Mouse (Mus musculus) heart, adult 11 months (tissue): ENCODE measurements at regions not wholly inside any gene's neighbourhood (a gene's known extent, or its start where the extent isn't known, plus 50 kb on each side); places are given as distances from the start of the nearest gene placed in this dataset.

ENCODE experiments used
- DNase-seq: peaks from one replicate; pipeline ENCODE4 v3.0.0; 2022

DNA sequence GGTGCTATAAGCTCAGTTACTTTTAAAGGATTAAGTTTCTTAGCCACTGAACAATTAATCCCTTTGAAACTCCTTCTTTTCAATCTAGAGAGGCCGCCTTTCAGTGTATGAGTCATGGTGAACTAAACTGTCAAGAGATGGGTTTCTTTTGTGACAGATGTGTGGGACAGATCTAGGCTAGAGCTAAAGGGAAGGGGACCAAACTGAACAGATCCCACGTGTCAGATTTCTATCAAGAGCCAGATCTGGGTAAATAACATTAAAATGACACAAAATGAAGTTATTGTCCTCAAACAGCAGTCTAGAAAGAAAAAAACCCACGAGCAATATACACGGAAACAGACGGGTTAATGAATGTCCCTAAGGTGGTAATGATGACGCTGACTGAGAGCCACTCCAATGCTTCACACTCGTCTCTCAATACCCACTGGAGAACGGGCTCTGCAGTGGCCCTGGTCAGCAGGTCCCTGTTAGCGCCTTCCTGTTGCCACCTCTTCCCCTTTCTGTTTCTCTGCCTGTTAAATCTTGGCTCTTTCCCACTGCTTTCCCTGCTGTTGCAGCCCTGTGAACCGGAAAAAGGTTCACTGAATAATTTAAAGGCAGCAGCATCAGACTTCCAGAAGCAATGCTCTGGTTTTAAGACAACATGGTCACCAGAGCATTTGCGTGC is 52.7 kb upstream of the Rab3gap2 start:
- peak; percentile 76 for DNase-seq

DNA sequence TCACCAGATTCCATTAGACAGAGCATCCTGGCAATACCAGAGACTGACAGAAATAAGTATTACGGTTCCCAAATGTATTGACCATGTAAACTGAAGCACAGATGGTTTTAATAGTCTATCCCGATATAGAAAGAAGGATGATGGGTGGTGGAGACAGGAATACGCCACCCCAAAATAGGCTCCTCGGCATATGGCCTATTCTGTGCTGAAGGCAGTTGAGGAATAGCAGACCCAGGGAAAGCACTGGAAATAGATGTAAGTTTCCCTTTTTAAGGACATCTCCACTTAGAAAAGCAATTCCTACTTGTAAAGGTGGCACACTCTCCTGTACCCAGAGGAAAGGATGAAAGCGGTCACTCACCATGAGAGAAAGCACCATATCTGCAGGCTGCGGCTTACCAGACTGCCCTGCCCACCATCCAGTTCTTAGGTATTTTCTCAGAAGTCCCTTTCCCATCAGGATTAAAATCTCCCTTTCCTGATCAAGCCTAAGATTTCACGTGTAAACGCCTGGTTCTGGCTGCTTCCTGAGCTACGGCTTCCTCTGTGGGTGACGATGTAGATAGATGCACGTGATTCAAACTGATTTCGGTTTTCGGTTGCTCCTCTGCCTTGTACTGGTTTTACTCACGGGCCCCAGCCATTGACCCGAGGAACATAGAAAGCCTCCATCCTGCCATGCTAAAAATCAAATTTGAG is 53.3 kb upstream of the Rab3gap2 start:
- DNase-seq: peak; percentile 62

DNA sequence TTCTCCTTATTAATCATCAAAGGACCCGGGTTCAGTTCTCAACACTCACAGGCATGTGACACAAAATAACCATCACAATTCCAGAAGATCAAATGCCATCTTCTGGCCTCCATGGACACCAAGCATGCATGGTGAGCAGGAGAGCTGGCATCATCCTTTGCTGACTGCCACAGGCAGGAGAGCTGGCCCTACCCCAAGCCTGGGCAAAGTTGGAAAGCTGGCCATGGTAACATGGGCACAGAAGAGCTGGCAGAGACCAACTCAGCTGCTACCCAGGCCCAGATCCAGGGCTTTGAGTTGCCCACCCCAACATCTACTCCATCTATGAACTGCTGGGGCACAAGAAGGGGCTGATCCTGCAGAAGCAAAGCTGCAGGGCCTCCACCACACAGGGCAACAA is 59.1 kb upstream of the Rab3gap2 start:
- no peak for DNase-seq

DNA sequence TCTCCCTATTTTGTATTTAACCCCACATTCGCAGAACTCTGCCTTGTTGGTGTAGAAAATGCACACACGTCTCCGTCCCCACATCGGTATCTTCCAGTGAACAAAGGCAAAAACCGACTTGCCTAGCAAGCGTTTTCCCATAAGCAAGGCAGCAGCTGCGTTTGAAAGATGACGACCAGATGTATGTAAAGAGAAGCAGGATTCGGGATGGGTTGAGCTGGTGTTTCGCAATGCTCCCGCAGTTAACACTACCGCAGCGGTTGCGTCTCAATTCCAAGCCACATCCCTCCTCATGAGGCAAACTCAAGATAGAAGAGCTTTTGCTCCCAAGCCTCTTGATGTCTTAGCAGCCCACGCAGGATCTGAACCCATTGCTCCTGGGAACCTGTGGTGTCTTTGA is 59.9 kb upstream of the Rab3gap2 start:
- no peak for DNase-seq

DNA sequence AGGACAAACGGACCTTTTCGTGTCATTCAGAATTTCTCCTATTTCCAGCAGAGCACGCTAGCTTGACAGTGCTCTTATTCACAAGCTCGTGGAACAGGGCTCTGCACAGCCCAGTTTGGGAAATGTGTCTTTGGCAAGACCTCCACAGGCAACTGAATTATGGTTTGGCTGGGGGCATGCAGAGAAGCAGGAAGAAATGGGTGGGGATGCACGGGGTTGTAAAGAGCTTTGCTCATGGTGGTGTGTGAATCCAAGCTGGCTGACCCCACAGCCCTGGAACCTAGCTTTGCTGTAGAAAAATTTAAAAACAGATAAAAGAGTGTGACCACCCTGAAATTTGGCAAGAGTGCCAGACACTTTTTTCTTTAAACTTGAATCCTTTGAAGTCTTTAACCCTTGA is 63.6 kb upstream of the Rab3gap2 start:
- no peak for DNase-seq

DNA sequence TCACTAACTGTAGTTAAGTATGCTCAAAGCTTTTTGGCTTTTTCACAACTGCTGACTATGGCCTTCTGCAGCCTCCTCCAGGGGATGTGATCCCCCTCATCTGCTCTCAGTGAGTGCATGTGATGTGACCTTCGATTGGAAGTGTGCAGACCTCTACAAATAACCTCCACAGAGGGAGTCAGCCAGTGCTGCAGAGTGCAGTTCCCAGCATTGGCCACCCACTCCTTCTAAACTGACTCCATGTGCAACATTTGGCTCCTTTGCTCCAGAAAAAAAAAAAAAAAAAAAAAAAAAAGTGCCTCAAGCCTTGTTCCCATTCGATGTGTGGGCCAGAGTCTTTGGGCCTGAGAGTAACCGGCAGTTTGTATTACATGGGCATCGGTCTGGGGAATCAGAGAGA is 75.7 kb upstream of the Rab3gap2 start:
- no peak for DNase-seq

DNA sequence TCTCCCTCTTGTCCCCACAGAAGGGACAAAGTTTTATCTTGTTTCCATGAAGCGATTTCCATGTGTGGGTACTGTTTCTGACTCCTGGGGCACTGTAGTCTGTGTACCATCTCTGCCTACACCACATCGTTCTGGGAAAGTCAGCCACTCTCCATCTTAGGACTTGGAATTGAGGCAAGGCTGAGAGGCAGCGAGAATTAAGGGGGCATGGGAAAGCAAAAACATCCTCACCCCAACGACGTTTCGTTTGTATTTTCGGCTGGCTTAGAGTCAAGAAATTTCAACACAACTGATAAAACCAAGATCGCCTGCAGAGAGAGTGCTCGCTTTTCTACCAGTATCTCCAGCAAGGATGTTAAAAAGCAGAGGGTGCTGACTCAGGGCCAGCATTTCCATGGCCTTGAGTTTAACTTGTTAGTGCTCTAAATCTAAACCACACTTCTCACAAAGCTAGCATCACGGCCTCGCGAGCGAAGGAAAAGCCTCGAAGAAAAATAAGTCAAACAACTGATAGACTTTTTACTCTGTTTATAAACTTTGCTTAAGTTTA is 78.1 kb upstream of the Rab3gap2 start:
- DNase-seq: peak; percentile 74

DNA sequence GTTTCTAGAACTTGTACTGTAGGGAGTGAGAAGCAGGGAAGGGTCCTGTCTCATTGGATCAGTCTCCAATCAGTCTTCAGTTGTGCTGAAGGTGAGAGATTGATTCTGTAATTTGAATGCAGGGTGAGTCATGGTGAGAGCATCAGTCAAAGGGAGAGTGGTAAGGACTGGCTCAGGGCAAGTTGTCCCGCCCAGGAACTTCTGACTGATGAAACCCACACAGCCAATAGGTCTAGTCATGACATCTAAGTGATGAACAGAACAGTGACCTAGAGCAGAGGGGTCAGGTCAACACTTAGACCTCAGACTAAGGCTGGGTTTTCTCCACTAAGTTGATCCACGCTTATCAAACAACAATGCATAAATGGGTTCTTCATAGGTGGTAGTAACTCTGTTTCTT is 82.4 kb upstream of the Rab3gap2 start:
- DNase-seq: peak; percentile 42

DNA sequence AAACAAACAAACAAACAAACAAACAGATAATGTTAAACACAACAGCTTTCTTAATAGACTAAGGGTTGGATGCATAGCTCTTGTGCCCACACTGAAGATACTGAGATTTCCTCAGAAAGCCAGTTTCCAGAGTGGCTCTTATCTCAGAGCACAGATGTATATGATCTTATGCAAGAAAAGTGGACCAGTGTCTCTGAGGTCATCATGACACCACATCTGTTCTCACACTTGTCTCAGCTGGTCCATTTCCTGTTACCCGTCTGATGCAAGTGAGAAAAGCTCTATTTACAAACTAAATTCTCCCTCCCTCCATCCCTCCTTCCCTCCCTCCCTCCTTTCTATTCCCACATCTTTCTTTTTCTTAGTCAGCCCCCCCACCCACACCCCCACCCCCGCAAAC is 83.5 kb upstream of the Rab3gap2 start:
- DNase-seq: peak; percentile 0

DNA sequence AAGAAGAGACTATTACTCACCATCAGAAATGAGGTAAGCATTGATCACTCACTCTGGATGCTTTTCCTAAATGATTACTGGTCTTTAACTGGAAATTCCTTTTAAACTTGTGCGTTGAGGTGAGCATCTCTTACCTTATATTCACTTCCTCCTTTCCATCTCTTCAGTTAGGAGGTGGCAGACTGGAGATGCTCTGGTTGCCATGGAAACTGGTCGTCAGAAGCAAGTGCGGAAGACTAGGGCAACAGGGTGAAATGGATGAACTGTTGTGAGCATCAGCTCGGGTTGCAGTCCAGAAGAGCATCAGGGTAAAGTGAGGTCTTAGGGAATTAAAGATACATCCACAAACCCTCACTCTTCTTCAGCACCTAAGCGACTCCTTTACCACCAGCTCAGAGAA is 86.2 kb upstream of the Rab3gap2 start:
- peak; percentile 31 for DNase-seq

DNA sequence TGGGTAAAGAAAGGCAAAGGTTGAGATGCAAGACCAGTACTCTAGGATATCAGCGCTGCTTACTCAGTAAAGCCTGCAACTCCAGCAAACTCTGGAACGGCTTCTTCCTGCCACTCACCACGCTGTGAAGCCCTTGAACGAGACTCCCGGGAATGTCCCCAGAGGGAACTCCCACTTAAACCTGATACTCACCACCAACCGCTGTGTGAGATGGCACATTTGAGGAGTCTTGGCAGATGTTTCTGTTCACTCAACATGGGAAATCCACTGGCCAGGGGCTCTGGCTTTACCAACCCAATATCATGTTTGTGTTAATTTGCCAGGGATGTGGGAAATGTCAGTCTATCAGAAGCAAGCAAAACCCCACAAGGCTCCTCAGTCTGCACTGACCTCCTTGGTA is 90.2 kb upstream of the Rab3gap2 start:
- peak; percentile 31 for DNase-seq

DNA sequence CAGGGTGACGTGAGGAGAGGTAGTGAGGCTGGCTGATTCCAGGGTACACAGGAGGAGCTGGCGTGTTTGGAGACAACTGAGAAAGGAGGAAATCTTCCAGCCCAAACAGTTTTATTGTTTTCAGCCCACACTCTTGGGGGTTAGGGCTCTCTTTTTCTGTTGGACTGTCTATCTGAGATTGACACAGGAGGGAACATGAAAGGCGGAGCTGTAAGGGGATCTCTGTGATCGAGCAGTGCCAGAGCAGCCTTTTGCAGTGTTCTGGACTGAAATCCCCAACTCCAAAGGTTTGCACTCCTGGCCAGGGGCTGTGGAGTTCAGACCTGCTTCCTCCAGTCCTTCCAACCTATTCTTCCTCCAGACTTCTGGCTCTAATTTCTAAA is 91.9 kb upstream of the Rab3gap2 start:
- DNase-seq: no peak

DNA sequence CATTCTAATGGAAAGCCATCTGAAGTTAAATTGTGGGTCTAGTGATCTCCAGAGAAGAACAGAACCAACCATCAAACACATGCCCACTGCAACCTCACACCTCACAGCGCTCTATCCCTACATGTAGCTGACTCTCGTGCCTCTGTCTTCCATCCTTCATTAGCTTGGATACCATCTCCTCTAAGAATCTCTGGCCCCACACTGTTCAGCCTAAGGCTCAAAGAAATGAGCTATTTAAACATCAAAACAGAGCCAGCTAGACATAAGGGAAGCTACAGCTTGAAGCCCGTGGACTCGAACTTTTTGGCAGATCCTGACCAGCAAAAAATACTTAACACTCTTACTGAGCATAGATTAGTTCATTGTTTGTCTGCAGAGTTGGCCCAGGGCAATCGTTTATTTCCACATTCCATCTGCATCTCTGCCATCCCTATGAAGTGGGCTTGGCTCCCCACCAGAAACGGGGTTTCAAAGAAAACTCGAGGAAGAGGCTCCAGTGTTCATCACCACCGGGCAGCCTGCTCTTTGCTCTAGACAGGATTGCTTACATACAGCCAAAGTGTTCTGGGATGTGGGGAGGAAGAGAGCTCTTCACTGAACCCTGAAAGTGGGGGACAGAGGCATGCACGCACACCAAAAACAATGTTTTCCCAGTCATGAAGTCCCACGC is 92.4 kb upstream of the Rab3gap2 start:
- DNase-seq: no peak

DNA sequence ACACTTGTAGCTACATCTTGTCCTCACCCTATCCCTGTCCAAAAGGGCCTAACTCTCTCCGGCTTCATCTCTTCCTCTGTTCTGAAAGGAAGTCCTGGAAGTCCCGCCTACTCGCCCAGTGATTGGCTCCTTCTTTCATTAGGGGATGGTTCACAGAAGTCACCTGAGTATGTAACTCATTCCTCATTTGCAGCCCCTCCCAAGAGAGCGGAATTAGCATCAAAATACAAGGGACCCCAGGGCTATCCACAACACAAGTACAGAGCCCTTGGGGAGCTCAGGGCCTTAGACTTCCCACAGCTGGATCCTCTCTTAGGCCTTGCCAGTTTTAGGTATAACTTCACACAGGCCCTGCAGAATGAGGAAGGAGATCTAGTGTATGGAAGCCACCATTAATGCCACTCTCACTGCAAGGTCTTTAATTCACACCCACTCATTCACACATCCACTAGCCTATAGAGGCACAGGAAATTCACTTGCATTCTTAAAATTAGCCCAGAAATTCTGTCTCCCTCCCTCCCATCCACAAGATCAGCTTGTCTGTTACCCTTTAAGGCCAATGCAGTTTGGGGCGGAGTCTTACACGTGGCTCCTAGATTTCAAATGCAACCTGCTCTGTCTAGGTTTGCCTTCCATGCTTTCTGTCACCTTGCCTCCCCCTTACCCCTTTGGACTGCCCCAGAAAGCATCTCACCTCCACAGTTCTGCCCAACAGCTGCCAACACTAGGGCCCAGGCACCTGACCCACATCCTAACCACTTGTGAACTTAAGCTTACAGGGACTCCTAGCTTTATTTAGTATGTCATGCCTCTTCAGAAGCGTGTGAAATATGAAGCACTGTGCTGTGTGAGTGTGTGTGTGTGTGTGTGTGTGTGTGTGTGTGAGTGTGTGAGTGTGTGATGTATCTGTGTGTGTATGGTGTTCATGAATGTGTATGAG is 98.7 kb upstream of the Rab3gap2 start:
- no peak for DNase-seq

DNA sequence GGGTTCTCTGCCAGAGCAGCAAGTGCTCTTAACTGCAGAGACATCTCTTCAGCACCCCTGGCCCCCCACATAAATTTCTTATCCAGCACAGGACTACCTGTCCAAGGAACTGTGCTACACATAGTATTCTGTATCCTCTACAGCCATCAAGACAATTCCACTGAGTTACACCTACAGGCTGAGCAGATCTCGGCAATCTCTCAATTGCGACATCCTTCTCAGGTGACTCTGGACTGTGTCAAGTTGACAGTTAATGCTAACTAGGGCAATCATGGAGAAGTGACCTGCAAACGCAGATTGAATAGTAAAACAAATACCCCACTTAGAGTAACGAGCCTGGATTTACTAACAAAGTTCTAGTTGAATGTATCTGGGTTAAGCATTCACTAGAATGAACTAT is 100.1 kb upstream of the Rab3gap2 start:
- DNase-seq: no peak

DNA sequence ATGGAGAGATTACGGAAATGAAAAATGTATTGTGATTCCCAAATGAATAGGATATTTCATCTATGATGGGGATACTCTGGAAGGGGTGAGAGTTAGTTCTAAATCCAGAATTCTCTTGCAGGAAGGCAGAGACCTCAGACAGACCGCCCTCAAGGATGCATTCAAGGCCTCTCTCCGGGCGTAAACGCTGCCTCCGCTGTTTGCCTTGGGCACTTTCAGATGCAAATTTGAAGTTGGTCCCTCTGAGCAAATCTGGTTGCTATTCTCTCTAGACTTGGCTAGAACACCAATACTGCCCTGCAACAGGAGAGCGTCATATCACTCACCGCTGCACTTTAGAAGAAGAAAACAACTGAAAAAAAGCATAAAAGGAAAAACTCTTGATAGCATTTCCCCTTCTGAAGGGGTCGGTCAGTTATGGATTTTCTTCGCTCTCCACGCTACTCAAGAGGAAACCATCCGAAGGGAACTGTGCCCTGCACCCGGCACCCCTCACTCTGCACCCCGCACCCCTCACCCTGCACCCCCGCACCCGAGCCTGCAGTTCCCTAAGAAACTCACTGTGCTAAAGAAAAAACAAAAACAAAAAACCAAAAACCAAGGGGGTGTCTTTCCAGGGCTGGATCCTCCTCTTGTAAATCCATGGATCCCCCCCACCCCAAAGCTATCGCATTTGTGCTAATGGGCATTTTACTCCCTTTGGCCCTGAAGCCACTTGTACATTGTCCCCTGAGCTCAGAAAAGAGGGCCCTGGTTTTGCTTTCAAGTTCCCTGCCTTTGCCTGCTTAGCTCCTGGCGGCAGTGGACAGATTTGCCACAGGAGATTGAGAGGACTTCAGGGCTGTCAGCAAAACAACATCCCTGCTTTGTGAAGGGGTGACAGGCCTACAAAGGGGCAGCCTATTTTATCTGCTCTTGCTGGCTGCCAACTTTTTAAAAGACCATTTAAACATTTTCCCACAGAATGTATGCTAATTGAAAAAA is 99.9 kb upstream of the Mark1 start:
- DNase-seq: peak; percentile 52

DNA sequence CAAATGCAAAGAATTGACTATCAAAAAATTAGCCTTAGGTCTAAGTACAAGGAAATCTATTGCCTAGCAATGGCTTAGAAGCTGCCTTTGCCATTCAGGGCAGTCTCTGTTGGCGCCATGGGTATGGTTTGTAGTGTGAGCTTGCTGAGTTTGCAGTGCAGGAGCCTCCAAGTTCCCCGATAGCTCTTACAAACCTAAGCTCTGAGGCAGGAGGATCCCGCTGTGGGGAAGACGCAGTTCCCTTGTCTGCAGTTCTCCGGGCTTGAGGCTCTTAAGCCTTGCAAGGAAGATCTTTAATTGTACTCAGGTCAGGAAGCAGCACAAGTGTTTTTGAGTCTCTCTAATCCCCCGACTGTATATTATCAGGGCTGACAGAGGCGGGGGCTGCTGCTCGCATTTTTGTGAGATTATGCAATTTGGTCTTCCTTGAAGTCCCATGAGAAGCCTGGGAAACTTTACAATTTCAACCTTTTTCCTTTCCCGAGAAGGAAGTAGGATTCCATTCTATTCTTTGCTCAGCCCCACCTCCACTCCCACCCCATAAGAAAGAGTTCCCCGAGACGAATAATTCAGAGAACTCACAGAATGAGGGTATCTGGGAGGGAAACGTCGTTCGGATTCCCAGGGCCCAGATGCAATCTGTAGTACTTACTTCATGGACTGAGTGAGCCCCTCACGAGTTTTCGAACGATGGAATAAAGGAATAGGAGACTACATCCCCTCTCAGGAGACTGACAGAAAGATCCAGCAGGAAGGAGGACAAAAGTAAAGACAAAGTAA is 99.0 kb upstream of the Mark1 start:
- peak; percentile 53 for DNase-seq

DNA sequence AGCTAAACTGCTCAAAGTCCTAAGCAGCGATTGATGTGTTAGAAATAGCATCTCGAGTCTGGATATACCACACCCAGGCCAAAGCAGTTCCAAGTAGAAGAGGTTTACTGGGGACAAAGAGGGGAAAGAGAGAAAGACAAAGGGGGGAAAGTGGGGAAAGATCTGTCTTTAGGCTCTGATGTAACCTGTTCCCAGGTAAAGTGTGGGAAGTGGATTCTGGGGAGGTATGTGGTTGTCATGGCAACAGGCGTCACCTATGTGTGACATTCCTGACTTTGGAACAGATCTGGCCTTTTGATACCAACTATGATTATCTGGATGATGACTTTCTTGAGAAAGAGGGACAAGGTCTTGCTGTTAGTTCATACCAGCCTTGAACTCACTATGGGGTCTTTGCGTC is 97.4 kb upstream of the Mark1 start:
- DNase-seq: peak; percentile 60

DNA sequence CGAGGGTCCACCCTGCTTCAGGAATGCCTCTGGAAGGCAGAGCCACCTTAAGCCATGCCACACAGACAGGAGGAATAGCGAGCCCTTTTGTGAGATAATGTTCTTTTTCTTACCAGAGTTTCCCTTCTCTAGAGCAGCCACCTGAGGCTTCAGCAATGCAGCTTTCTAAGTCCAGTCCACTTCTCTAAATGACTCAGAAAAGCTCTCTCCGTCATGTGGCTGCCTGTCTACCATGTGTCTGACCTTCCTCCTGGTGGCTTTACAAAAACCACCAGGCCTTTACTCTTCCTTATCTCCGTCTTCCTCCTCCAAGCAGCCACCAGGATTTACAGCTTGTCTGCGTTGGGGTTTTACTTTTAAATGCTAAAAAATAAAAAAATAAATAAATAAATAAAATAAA is 93.4 kb upstream of the Mark1 start:
- peak; percentile 19 for DNase-seq

DNA sequence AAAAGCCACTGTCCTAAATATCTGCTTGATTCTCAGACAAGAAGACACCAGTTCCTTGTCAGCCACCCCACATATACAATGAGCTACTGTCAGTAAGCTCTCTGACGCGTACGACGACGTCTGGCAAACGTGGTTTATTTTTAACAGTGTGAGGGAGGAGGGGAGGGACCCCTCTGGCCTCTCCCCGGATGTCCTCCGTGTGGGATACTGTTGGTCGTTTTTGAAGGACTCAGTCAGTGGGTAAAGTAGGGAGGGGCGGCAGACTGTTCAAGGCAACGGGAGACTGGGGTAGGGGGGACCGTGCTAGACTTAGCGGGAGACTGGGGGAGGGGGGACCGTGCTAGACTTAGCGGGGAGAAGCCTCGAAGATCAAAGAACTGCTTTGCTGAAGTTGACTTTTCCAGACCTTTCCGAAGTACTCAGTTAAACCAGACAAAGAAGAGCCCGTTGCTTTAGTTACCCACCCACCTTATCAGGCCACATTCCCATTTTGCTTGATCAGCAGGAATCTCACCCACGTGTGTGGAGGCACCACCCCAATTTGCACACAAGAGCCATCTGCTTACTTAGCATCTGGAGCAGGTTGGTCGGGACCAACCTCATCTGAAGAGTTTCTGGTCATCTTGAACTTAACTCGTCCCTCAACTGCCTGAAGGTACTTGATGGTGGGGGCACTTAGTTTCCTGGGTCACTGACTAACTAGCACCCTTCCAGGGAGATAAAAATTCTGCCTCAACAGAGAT is 92.6 kb upstream of the Mark1 start:
- DNase-seq: peak; percentile 89
